Mouse (Mus musculus): ENCODE results near the gene Zfp648.

Gene Zfp648

GRCm38 (mm10) chr1:154200955-154201722, at the start of gene Zfp648:
TSS of gene Zfp648 (plus strand) at chr1:154201187.
- no peak for DNase-seq (ENCODE audit: low spot score in 2 of 2)

DNA sequence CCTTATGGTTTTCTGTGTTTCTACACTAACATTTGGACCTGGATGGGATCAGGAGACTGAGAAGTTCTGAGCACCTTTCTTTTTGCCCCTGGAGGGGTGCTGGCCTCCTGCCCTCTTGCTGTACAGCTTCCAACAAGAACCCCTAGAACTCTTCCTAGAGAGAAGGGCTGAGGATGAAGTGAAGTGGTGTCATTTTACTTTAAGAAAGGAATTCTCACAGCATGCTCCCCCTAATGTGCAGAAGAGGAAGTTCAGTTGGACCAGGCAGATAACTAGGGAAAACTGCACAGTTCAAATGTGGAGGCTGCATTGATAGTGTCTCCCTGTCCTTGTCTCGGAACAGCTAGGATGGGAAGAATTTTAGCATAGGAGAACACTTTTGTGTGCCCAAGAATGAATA, 48.4 kb upstream of the Zfp648 start:
- no peak for DNase-seq (ENCODE audit: low spot score in 2 of 2)

- DNase-seq (ENCODE audit: low spot score in 2 of 2) = no peak
Measured at GRCm38 (mm10) chr1:154153800-154154199, 47.2 kb upstream of the Zfp648 start.

GRCm38 (mm10) chr1:154156177-154157062, 44.6 kb upstream of the Zfp648 start:
- peak in 1 of 2 experiments; percentile 69 for DNase-seq (ENCODE audit: low spot score in 2 of 2)

GRCm38 (mm10) chr1:154157131-154157530, 43.9 kb upstream of the Zfp648 start:
- DNase-seq (ENCODE audit: low spot score in 2 of 2) = no peak

GRCm38 (mm10) chr1:154167696-154168095, 33.3 kb upstream of the Zfp648 start:
- DNase-seq (ENCODE audit: low spot score in 2 of 2) = no peak

- DNase-seq (ENCODE audit: low spot score in 2 of 2) = no peak
Measured at GRCm38 (mm10) chr1:154175334-154175733, 25.7 kb upstream of the Zfp648 start.

- DNase-seq (ENCODE audit: low spot score in 2 of 2) = no peak
Measured at GRCm38 (mm10) chr1:154177781-154178180, 23.2 kb upstream of the Zfp648 start.

DNA sequence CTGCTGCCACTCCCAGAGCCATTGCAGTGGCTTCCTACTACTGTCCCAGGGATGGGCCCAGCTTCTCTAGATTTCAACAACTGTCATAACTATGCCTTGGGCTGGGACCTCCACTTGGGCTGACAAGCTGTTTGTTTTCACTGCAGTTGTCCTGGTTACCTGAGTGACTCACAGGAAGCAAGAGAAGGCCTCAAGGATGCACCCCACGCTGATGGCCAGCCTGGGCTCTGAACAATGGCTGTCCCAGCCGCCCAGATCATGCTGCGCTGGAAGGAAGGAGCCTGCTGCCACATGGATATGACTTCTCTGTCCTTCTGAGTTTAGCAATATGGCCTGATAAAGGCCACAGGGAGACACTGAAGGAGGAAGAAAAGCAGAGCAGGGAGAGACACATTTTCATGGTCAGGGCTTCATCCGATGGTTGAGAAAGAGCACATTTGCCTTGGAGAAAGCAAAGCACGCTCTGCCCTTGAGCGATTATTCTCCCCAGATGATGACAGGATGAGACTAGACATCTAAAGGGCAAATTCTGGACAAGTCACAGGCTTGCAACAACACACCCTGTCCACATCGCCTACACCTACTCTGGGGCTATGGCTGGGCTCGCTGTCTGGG, 22.3 kb upstream of the Zfp648 start:
- DNase-seq (ENCODE audit: low spot score in 2 of 2) = no peak

DNA sequence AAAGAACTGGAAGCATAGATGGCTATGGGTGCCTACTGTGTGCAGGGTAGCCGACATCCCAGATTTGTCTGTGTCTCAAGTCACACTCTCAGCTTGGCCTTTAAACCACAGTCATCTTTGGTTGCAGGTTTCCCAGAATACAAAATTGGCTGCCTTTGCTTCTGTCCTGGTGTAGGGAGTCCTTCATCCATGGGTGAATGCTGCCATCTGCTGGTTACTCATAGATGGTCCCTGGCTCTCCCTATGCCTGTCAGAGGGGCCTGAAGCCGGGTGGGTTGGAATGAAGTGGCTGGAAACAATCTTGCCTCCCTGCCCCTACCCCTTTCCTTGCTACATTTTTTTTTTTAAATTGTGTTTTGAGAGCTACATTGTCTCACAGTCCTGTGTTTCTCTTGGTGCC, 20.0 kb upstream of the Zfp648 start:
- DNase-seq (ENCODE audit: low spot score in 2 of 2) = peak; percentile 54 to 80

- DNase-seq (ENCODE audit: low spot score in 2 of 2) = no peak
Measured at GRCm38 (mm10) chr1:154182396-154183076, 18.5 kb upstream of the Zfp648 start.

DNA sequence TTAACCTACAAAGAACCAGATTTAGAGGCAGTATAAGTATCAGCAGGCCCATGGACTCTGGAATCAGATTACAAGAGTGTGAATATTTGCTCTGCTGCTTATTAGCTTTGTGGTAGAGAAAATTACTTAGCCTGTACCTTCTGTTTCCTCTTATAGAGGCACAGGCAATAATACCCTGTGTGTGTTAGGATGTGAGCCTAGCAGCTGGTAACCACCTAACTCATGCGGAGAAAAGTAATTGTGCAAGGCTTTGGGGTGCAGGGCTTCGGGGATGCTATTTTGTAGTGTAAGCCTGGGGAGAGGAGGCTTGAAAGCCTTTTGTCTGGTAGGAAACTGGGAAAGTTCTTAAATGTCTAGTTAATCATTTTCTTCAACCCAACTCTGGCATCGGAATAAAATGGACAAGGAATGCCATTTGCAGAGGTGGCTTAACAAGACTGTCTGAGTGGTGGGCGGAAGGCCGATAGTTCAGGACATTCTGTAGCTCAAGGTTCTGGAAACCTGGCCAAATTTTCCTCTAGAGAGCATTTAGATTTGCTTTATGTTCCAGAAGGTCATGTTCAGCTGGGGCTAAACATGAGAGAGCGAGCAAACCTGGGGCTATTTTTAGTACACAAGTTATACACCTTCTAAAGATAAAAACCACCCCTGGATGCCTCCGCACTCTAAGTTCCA, 17.8 kb upstream of the Zfp648 start:
- DNase-seq (ENCODE audit: low spot score in 2 of 2) = no peak

DNA sequence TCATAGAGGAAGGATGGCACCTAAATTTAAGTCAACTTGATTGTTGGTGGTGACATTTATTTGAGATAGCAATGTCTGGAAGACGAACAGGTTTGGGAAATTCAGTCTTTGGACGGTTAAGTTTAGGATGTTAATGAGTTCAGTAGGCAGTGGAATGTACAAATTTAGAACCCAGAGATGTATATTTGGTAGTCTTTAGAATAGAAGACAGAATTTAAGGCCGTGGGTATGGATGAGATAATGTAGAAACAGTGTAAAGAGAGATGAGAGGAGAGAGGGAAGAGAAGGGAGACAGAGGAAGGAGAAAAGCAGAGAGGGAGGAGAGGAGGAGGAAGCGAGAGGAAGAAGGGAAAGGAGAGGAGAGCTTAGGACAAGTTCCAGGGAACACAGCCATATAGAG, 12.8 kb upstream of the Zfp648 start:
- DNase-seq (ENCODE audit: low spot score in 2 of 2) = no peak

DNA sequence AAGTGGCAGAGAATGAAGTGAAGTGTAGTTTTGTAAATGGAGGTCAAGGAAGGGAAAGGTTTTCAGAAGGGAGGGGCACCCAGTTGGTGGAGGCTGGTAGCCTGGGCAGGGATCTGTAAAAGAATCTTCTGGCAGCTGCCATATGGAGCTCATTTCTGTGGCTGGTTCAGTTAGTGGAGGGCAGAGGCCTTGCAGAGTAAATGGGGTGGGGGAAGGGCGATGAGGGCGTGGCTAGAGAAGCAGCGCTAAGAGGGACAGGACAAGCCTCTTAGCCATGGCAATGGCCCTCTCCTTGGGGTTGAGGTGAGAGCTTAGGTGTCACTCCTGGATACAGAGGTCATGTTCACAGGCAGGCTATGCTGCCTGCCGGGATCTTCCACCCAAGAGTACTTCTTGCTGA, 12.4 kb upstream of the Zfp648 start:
- no peak for DNase-seq (ENCODE audit: low spot score in 2 of 2)

GRCm38 (mm10) chr1:154189842-154190530, 11.0 kb upstream of the Zfp648 start:
- DNase-seq (ENCODE audit: low spot score in 2 of 2) = peak; percentile 64 to 71

DNA sequence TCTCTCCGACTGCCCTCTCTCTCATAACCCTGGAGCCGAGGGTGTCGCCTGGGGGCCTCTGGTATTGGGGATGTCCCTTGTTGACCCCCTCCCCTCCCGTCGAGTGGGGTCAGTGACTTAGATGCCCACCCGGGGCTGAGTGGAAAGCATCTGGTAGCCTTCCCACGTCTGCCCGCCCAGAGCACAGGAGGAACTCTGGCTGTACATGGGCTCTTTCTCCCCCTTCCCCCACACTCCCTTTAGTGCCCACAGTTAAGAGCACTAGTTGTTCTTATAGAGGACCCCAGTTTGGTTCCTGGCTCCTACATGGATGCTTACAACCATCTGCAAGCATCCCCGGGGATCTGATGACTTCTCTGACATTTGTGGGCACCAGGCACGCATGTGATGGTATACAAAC, 2.1 kb upstream of the Zfp648 start:
- no peak for DNase-seq (ENCODE audit: low spot score in 2 of 2)

DNA sequence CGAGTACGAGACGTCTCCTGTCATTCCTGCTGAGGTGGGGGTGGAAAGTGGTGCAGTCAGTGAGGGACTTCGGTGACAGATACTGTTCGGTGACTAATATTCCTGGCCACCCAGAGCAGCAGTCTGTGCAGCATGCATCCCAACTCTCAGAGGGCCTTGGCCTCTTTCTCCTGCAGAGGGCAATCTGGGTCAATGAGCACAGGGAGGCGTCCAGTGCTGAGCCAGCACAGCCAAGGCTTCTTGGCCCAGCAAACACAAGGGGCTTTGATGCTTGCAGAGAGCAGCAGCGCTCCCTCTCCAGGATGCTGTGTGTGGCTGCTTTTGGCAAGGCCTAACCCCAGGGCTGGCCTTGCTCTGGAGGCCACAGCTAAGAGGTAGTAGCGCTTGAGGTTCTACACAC, 1.6 kb downstream of the Zfp648 start:
- peak; percentile 46 to 56 for DNase-seq (ENCODE audit: low spot score in 2 of 2)

DNA sequence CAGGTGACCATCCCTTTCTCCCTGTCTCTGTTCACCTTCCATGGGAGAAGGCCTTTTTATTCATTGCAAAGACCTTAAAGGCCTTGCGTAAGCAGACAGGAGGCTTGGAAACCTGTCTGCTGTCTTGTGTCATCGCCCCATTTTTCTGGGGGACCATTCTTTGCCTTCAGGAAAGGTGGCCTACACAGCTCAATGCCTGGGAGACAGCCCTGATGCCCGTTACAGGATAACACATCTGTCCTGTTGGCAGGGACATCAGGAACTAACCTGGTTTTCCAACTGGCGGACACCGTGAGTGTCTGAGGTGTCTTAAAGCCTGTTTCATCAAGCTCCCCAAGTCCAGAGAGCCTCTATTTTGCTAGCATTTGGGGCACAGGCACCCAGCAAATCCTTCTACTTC, 2.4 kb downstream of the Zfp648 start:
- no peak for DNase-seq (ENCODE audit: low spot score in 2 of 2)

DNA sequence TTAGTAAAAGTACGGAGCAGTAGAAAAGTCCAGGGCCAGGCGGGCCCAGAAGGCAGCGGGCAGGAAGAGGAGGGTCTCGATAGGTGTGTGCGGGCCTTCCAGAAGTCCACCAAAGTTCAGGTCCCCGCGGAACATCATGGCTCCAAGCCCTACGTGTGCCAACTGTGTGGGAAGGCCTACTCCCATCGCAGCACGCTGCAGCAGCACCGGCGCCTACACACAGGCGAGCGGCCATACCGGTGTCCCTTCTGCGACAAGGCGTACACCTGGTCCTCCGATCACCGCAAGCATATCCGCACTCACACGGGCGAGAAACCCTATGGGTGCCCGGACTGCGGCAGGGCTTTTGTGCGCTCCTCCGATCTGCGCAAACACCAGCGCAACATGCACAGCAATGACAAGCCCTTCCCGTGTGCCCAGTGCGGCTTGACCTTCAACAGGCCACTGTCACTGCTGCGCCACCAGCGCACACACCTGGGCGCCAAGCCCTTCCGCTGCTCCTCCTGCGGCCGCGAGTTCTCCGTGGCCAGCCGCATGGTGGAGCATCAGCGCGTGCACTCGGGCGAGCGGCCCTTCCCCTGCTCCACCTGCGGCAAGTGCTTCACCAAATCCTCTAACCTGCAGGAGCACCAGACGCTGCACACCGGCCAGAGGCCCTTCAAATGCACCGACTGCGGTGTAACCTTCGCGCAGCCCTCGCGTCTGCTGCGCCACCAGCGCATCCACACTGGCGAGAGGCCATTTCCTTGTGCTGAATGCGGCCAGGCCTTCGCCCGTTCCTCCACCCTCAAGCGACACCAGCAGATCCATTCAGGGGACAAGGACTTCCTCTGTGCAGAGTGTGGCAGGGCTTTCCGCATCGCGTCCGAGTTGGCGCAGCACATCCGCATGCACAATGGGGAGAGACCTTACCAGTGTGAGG, 3.9 kb downstream of the Zfp648 start:
- DNase-seq (ENCODE audit: low spot score in 2 of 2) = peak in 1 of 2 experiments; percentile 24

- no peak for DNase-seq (ENCODE audit: low spot score in 2 of 2)
Measured at GRCm38 (mm10) chr1:154219991-154220390, 19.0 kb downstream of the Zfp648 start.

Data from frontal cortex, postnatal 10 days (tissue).